In the genomic region with DNA sequence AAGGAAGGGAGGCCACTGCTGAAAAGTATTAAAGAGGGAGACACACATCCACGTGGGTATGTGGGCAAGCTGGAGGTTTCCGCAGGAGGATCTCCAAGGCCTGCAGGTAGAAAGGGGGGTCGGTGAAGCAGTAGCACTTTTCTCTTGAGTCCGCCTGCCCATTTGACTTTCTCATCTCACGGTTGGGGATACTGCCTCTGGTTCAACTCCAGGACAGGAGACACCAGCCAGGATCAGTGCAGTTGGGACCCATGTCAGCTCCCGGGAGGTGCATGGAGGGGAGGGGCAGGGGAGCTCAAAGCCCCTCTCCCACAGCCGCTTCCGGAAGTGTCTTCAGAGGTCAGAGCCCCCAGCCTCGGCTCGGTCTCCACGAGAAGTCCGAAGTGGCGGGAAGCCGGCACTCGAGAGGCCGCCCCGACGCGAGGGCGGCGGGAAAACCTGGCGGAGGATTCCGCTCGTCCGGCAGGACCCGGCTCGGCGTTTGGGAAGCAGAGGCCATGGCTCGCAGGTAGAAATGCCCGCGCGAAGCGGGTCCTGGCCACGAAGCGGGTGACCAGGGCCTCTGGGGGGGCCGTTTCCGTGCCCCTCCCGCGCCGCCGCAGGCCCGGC, we compare ENCODE assay signal across 8 mouse cellular contexts. TPM values are rescaled to one million over a fixed set of nuclear protein-coding genes. Genes with fewer than 3 reads are reported as not detected.
DNase-seq lines count a peak whose midpoint lies in the region; ATAC-seq and TF ChIP-seq lines count a peak whose summit lies in the region.

No protein-coding gene starts in this region.

- H3K9me3 ChIP-seq in lung, embryonic 15.5 days = no peaks in the 10 kb centered on the region
- no peaks in the 10 kb centered on the region for H3K9me3 ChIP-seq in forebrain, embryonic 15.5 days
- no peaks in the 10 kb centered on the region for H3K9me3 ChIP-seq in intestine, postnatal 0 days (ENCODE audit: control insufficient read depth)
- no peaks in the 10 kb centered on the region for H3K9me3 ChIP-seq in lung, embryonic 16.5 days (ENCODE audit: control insufficient read depth, low read length)

- H3K27me3 ChIP-seq in lung, embryonic 15.5 days = no peaks in the 10 kb centered on the region
- H3K27me3 ChIP-seq in forebrain, embryonic 15.5 days = no peaks in the 10 kb centered on the region
- no peaks in the 10 kb centered on the region for H3K27me3 ChIP-seq in intestine, postnatal 0 days (replicated peaks; ENCODE audit: control insufficient read depth, insufficient read depth, low read length)
- no peaks in the 10 kb centered on the region for H3K27me3 ChIP-seq in lung, embryonic 16.5 days (ENCODE audit: control insufficient read depth, insufficient read depth, low read depth, low read length)

- H3K4me3 ChIP-seq in lung, embryonic 15.5 days = peak overlapping the region; percentile 68
- H3K4me3 ChIP-seq in bone marrow, adult 2 months (replicated peaks; ENCODE audit: control insufficient read depth, low read depth, low read length) = peak overlapping the region; percentile 72
- H3K4me3 ChIP-seq in forebrain, embryonic 15.5 days = peak overlapping the region; percentile 100
- H3K4me3 ChIP-seq in intestine, postnatal 0 days (ENCODE audit: low read depth, low read length) = peak overlapping the region; percentile 96
- peak overlapping the region; percentile 71 for H3K4me3 ChIP-seq in lung, embryonic 16.5 days (ENCODE audit: low read length)

- TF ChIP-seq CTCF in bone marrow, adult 2 months (IDR thresholded peaks at IDR 0.05; ENCODE audit: control insufficient read depth, insufficient read depth, low read length) = no peak
- no peak for TF ChIP-seq CTCF in intestine, postnatal 0 days (IDR thresholded peaks at IDR 0.05; ENCODE audit: low read depth)

- TF ChIP-seq POLR2A in bone marrow, adult 2 months (IDR thresholded peaks at IDR 0.05; ENCODE audit: borderline replicate concordance, control insufficient read depth, low read depth, low read length) = 0 out of 2 replicates have a peak, but pooled peaks have one; percentile 37

- peak; percentile 78 for ATAC-seq in lung, embryonic 15.5 days (ENCODE audit: borderline replicate concordance, extremely low read depth, low FRiP score, low TSS enrichment)
- ATAC-seq in forebrain, embryonic 15.5 days (replicated peaks) = peak; percentile 66
- ATAC-seq in intestine, postnatal 0 days = peak; percentile 50
- peak; percentile 66 for ATAC-seq in lung, embryonic 16.5 days (ENCODE audit: low read depth)

- H3K36me3 ChIP-seq in lung, embryonic 15.5 days = no peaks in the 10 kb centered on the region
- no peaks in the 10 kb centered on the region for H3K36me3 ChIP-seq in forebrain, embryonic 15.5 days
- H3K36me3 ChIP-seq in intestine, postnatal 0 days (ENCODE audit: control insufficient read depth, insufficient read depth) = no peaks in the 10 kb centered on the region
- no peaks in the 10 kb centered on the region for H3K36me3 ChIP-seq in lung, embryonic 16.5 days (ENCODE audit: control insufficient read depth, insufficient read depth, low read length)

- DNase-seq in lung, postnatal 36 days = no peak
- peak; percentile 44 for DNase-seq in ovary, postnatal 14 days (ENCODE audit: low spot score)
- DNase-seq in Muller cell, postnatal 12 days (ENCODE audit: inconsistent ontology term) = no peak

- peak overlapping the region; percentile 71 for H3K4me2 ChIP-seq in lung, embryonic 15.5 days
- peak overlapping the region; percentile 78 for H3K4me2 ChIP-seq in forebrain, embryonic 15.5 days (replicated peaks)
- peak overlapping the region; percentile 76 for H3K4me2 ChIP-seq in intestine, postnatal 0 days (replicated peaks; ENCODE audit: low read depth)
- H3K4me2 ChIP-seq in lung, embryonic 16.5 days (ENCODE audit: low read depth, low read length) = peak overlapping the region; percentile 64

- WGBS in lung, embryonic 15.5 days = under 1% methylated on average over 42 of the region's 42 CpGs
- under 1% methylated on average over 42 of the region's 42 CpGs for WGBS in bone marrow, adult 2 months
- WGBS in forebrain, embryonic 15.5 days = 0% methylated on average over 39 of the region's 42 CpGs
- under 1% methylated on average over 42 of the region's 42 CpGs for WGBS in intestine, postnatal 0 days
- WGBS in lung, embryonic 16.5 days = 0% methylated on average over 37 of the region's 42 CpGs

- peaks cover 26% of the 10 kb centered on the region; the same call in 1 of the 2 replicates for H3K4me1 ChIP-seq in lung, embryonic 15.5 days
- H3K4me1 ChIP-seq in bone marrow, adult 2 months (ENCODE audit: control insufficient read depth, insufficient read depth, low read length) = no peaks in the 10 kb centered on the region; the same call in 1 of the 2 replicates
- H3K4me1 ChIP-seq in forebrain, embryonic 15.5 days = peaks cover 35% of the 10 kb centered on the region
- H3K4me1 ChIP-seq in intestine, postnatal 0 days (replicated peaks; ENCODE audit: control insufficient read depth, insufficient read depth, low read length) = 0 out of 2 replicates have a peak, but pooled peaks cover 3% of the 10 kb centered on the region
- peaks cover 11% of the 10 kb centered on the region for H3K4me1 ChIP-seq in lung, embryonic 16.5 days (replicated peaks; ENCODE audit: control insufficient read depth, insufficient read depth, low read length)

- H3K27ac ChIP-seq in lung, embryonic 15.5 days = peak overlapping the region; percentile 99
- H3K27ac ChIP-seq in bone marrow, adult 2 months (ENCODE audit: control insufficient read depth, insufficient read depth, low read depth, low read length, poor library complexity) = peak overlapping the region; percentile 99
- H3K27ac ChIP-seq in forebrain, embryonic 15.5 days (replicated peaks) = peak overlapping the region; percentile 98
- peak overlapping the region; percentile 99 for H3K27ac ChIP-seq in intestine, postnatal 0 days (ENCODE audit: low read depth, low read length)
- H3K27ac ChIP-seq in lung, embryonic 16.5 days (ENCODE audit: low read length) = peak overlapping the region; percentile 98

- peak overlapping the region; percentile 87 for H3K9ac ChIP-seq in lung, embryonic 15.5 days
- H3K9ac ChIP-seq in forebrain, embryonic 15.5 days (replicated peaks) = peak overlapping the region; percentile 99
- H3K9ac ChIP-seq in intestine, postnatal 0 days (ENCODE audit: low read depth, low read length) = peak overlapping the region; percentile 99
- peak overlapping the region; percentile 100 for H3K9ac ChIP-seq in lung, embryonic 16.5 days (ENCODE audit: low read length)

RNA-seq across cellular contexts. Expression of gene Cul1, which starts 0.4 kb away (rescaled TPM):
- 140 and 142 TPM in 2 replicates for polyA plus RNA-seq in lung, embryonic 15.5 days (2015; fragmentation: Nextera tagmentation; extraction: Ambion mirVana)
- 194 and 222 TPM in 2 replicates for polyA plus RNA-seq in bone marrow, adult 2 months (2011; ENCODE audit: insufficient read depth, insufficient read length, low replicate concordance, missing spikeins)
- 180 and 183 TPM in 2 replicates for polyA plus RNA-seq in forebrain, embryonic 15.5 days (2015; fragmentation: Nextera tagmentation; extraction: Ambion mirVana)
- polyA plus RNA-seq in intestine, postnatal 0 days (2015; fragmentation: Nextera tagmentation; extraction: Ambion mirVana) = 65.2 and 66.4 TPM in 2 replicates
- 135 and 137 TPM in 2 replicates for polyA plus RNA-seq in lung, embryonic 16.5 days (2015; fragmentation: Nextera tagmentation; extraction: Ambion mirVana)
